Mouse (Mus musculus) kidney, postnatal 0 days (tissue): ENCODE results near the gene Rbm17. TPM values are rescaled to one million over a fixed set of nuclear protein-coding genes. Genes with fewer than 3 reads are reported as not detected.

Source experiments
- ATAC-seq: fragments of 200-750 bp; cut with Nextera tagmentation; replicated peaks from 2 replicates; pipeline ENCODE4 v1.8.0; 2017; ENCODE audit warnings: low read depth, moderate number of reproducible peaks, moderate TSS enrichment, moderate library complexity; ENCODE audit not compliant: low FRiP score
- DNase-seq: peaks from one replicate; pipeline ENCODE4 v3.0.0-alpha.2; 2016; ENCODE audit warnings: low spot score
- H3K27ac ChIP-seq: fragments of 300-500 bp; sonication (generic); 2 replicates; pipeline ENCODE4 v1.5.1; 2014; ENCODE audit warnings: mild to moderate bottlenecking
- H3K27me3 ChIP-seq: fragments of 300-500 bp; sonication (generic); 2 replicates; pipeline ENCODE4 v1.6.1; 2014; ENCODE audit warnings: low read length, mixed read lengths; ENCODE audit not compliant: insufficient read depth
- H3K36me3 ChIP-seq: fragments of 300-500 bp; sonication (generic); 2 replicates; pipeline ENCODE4 v1.6.1; 2014; ENCODE audit warnings: low read length, mixed read lengths; ENCODE audit not compliant: insufficient read depth
- H3K4me1 ChIP-seq: fragments of 300-500 bp; sonication (generic); replicated peaks from 2 replicates; pipeline ENCODE4 v1.6.1; 2014; ENCODE audit warnings: antibody characterized with exemption, low read length, mixed read lengths; ENCODE audit not compliant: insufficient read depth
- H3K4me2 ChIP-seq: fragments of 300-500 bp; sonication (generic); 2 replicates; pipeline ENCODE4 v1.6.1; 2014; ENCODE audit warnings: mild to moderate bottlenecking, low read length, moderate library complexity, mixed read lengths
- H3K4me3 ChIP-seq: fragments of 300-500 bp; sonication (generic); replicated peaks from 2 replicates; pipeline ENCODE4 v1.5.1; 2014; ENCODE audit warnings: low read depth, low read length
- H3K9ac ChIP-seq: fragments of 300-500 bp; sonication (generic); 2 replicates; pipeline ENCODE4 v1.6.1; 2014; ENCODE audit warnings: low read depth, low read length
- H3K9me3 ChIP-seq: fragments of 300-500 bp; sonication (generic); replicated peaks from 2 replicates; pipeline ENCODE4 v1.6.1; 2016; ENCODE audit warnings: low read length, inconsistent platforms, mixed read lengths
- CTCF ChIP-seq: IDR thresholded peaks from 2 replicates; pipeline ENCODE4 v1.5.1; 2016; ENCODE audit warnings: antibody characterized with exemption, low read depth, mild to moderate bottlenecking, moderate library complexity
- WGBS: fragments of 180-500 bp; shearing (Covaris S2); extraction: QIAGEN DNeasy Blood & Tissue Kit; methylation state at CpG from one replicate; pipeline ENCODE4 v1.1.7; 2014; 5-methylcytosine and 5-hydroxymethylcytosine counted together
- polyA plus RNA-seq: library from polyadenylated mRNA; unstranded; fragments of >200 nt; fragmentation: Nextera tagmentation; extraction: Ambion mirVana; gene quantifications from 2 replicates; pipeline ENCODE4 v1.2.1, GENCODE M21; 2015

The Rbm17 gene
- polyA plus RNA-seq, 1 experiment from 2014 or later, result 110 TPM

GRCm38 (mm10) chr2:11642451-11642941, 38.5 kb upstream of the Rbm17 start, which contains the start of gene Il2ra:
TSS of gene Il2ra (plus strand) at chr2:11642807.
- H3K4me3 ChIP-seq, result no peak within 1 kb of the TSS
- TF ChIP-seq CTCF, result no peak
- no peak within 1 kb of the TSS for H3K27ac ChIP-seq
- ATAC-seq (no peak), DNase-seq (no peak)
- H3K9me3 ChIP-seq, result no peaks in the 10 kb centered on the region
- H3K36me3 ChIP-seq, result no peaks in the 10 kb centered on the region
- H3K27me3 ChIP-seq, result no peaks in the 10 kb centered on the region
- H3K9ac ChIP-seq, result no peak within 1 kb of the TSS
- H3K4me2 ChIP-seq, result no peak within 1 kb of the TSS
- H3K4me1 ChIP-seq, result no peaks in the 10 kb centered on the region
- 85% methylated on average over 3 of the region's 3 CpGs for whole genome bisulfite sequencing

GRCm38 (mm10) chr2:11637115-11637514, 33.2 kb upstream of the Rbm17 start:
- WGBS, result 58% methylated on average over 1 of the region's 1 CpGs

GRCm38 (mm10) chr2:11636138-11636480, 32.2 kb upstream of the Rbm17 start:
- no peak for TF ChIP-seq CTCF
- DNase-seq (no peak), ATAC-seq (no peak)
- no peak overlapping the region for H3K27ac ChIP-seq
- no peaks in the 10 kb centered on the region for H3K36me3 ChIP-seq
- H3K9me3 ChIP-seq, result no peaks in the 10 kb centered on the region
- no peaks in the 10 kb centered on the region for H3K4me1 ChIP-seq
- H3K9ac ChIP-seq, result no peak overlapping the region
- H3K27me3 ChIP-seq, result no peaks in the 10 kb centered on the region
- WGBS, result 78% methylated on average over 3 of the region's 3 CpGs
- no peak overlapping the region for H3K4me3 ChIP-seq
- H3K4me2 ChIP-seq, result no peak overlapping the region

More at GRCm38 (mm10) chr2:11637115-11637514, 33.2 kb upstream of the Rbm17 start:
- no peaks in the 10 kb centered on the region for H3K9me3 ChIP-seq
- DNase-seq, result no peak
- H3K27ac ChIP-seq, result no peak overlapping the region
- H3K36me3 ChIP-seq, result no peaks in the 10 kb centered on the region
- no peaks in the 10 kb centered on the region for H3K4me1 ChIP-seq
- no peak for TF ChIP-seq CTCF
- H3K27me3 ChIP-seq, result no peaks in the 10 kb centered on the region
- H3K4me2 ChIP-seq, result no peak overlapping the region
- H3K4me3 ChIP-seq, result no peak overlapping the region
- no peak for ATAC-seq
- H3K9ac ChIP-seq, result no peak overlapping the region

GRCm38 (mm10) chr2:11635471-11636137, 31.7 kb upstream of the Rbm17 start:
- ATAC-seq (no peak), DNase-seq (no peak)
- no peak for TF ChIP-seq CTCF
- no peaks in the 10 kb centered on the region for H3K36me3 ChIP-seq
- no peak overlapping the region for H3K9ac ChIP-seq
- no peaks in the 10 kb centered on the region for H3K9me3 ChIP-seq
- no peaks in the 10 kb centered on the region for H3K4me1 ChIP-seq
- no peaks in the 10 kb centered on the region for H3K27me3 ChIP-seq
- H3K4me2 ChIP-seq, result no peak overlapping the region
- H3K27ac ChIP-seq, result no peak overlapping the region
- WGBS, result 91% methylated on average over 5 of the region's 5 CpGs
- no peak overlapping the region for H3K4me3 ChIP-seq

- 83% methylated on average over 6 of the region's 6 CpGs for WGBS
- no peaks in the 10 kb centered on the region for H3K9me3 ChIP-seq
- TF ChIP-seq CTCF, result no peak
- no peaks in the 10 kb centered on the region for H3K4me1 ChIP-seq
- H3K27ac ChIP-seq, result no peak overlapping the region
- H3K9ac ChIP-seq, result no peak overlapping the region
- DNase-seq (no peak), ATAC-seq (no peak)
- H3K27me3 ChIP-seq, result no peaks in the 10 kb centered on the region
- no peak overlapping the region for H3K4me2 ChIP-seq
- H3K4me3 ChIP-seq, result no peak overlapping the region
- H3K36me3 ChIP-seq, result no peaks in the 10 kb centered on the region
Measured at GRCm38 (mm10) chr2:11635035-11635434, 31.1 kb upstream of the Rbm17 start.

- Histone ChIP-seq H3K9me3 (no peaks in the 10 kb centered on the region), H3K27me3 (no peaks in the 10 kb centered on the region), H3K4me2 (no peak within 1 kb of the TSS), H3K36me3 (no peaks in the 10 kb centered on the region), H3K4me3 (no peak within 1 kb of the TSS), H3K27ac (no peak within 1 kb of the TSS), H3K9ac (no peak within 1 kb of the TSS), H3K4me1 (no peaks in the 10 kb centered on the region)
- TF ChIP-seq CTCF, result no peak
- no peak for DNase-seq
- 90% methylated on average over 5 of the region's 5 CpGs for WGBS
- ATAC-seq, result no peak
Measured at GRCm38 (mm10) chr2:11625890-11626289, 21.9 kb upstream of the Rbm17 start, which contains the start of gene Gm17490. TSS of gene Gm17490 (minus strand) at chr2:11626264.
